Mouse (Mus musculus) CD8-positive naive resting alpha-beta T cell, adult 2 months (primary cell): ENCODE results near the gene Olig1.
"Not testable (repeated sequence)": the region's sequence is repeated elsewhere in the genome, so short reads cannot be mapped to it uniquely, and the experiment has no call there.

Source experiments
- DNase-seq, 2 experiments: peaks; one replicate each; pipeline ENCODE4 v3.0.0; 2022; ENCODE audit warnings: low read depth in 2 of 2, low spot score in 2 of 2

The Olig1 gene

GRCm38 (mm10) chr16:91239024-91239423, 30.5 kb upstream of the Olig1 start:
- no peak for DNase-seq

- DNase-seq = no peak
These were observed 23.3 kb upstream of the Olig1 start for GRCm38 (mm10) chr16:91246292-91246691.

GRCm38 (mm10) chr16:91255419-91256164, 14.0 kb upstream of the Olig1 start:
- DNase-seq = not testable (repeated sequence)

GRCm38 (mm10) chr16:91258956-91259355, 10.6 kb upstream of the Olig1 start:
- DNase-seq = no peak

GRCm38 (mm10) chr16:91260861-91261260, 8.7 kb upstream of the Olig1 start:
- DNase-seq = no peak

- no peak for DNase-seq
These were observed 6.9 kb upstream of the Olig1 start for GRCm38 (mm10) chr16:91262467-91263220.

GRCm38 (mm10) chr16:91265972-91266371, 3.6 kb upstream of the Olig1 start:
- DNase-seq = no peak

GRCm38 (mm10) chr16:91268724-91269452, 684 bp upstream of the Olig1 start:
- DNase-seq = no peak

- no peak for DNase-seq
These were observed 820 bp downstream of the Olig1 start for GRCm38 (mm10) chr16:91270212-91270971.

- no peak for DNase-seq
These were observed 1.5 kb downstream of the Olig1 start for GRCm38 (mm10) chr16:91270982-91271549.

GRCm38 (mm10) chr16:91271634-91272033, 2.1 kb downstream of the Olig1 start:
- DNase-seq = no peak

- no peak for DNase-seq
These were observed 10.9 kb downstream of the Olig1 start for GRCm38 (mm10) chr16:91280516-91280915.

- no peak for DNase-seq
These were observed 22.5 kb downstream of the Olig1 start for GRCm38 (mm10) chr16:91292080-91292479.

- no peak for DNase-seq
These were observed 23.3 kb downstream of the Olig1 start for GRCm38 (mm10) chr16:91292719-91293333.

- no peak for DNase-seq
These were observed 28.2 kb downstream of the Olig1 start for GRCm38 (mm10) chr16:91297726-91298125.

- DNase-seq = no peak
These were observed 29.8 kb downstream of the Olig1 start for GRCm38 (mm10) chr16:91299412-91299811.

GRCm38 (mm10) chr16:91300641-91301441, 31.3 kb downstream of the Olig1 start:
- DNase-seq = no peak

- DNase-seq = no peak
These were observed 31.9 kb downstream of the Olig1 start for GRCm38 (mm10) chr16:91301454-91301853.
